27 mouse cellular contexts compared by ENCODE assay signal in genomic region chr1:180822276-180822675, GRCm38 (mm10). TPM values are rescaled to one million over a fixed set of nuclear protein-coding genes. Genes with fewer than 3 reads are reported as not detected.
DNase-seq lines count a peak whose midpoint lies in the region; ATAC-seq lines count a peak whose summit lies in the region.
"Had no signal": no experiment of that assay in that cellular context is flagged by ENCODE, and none has a peak within 500 bp of the region (broad histone marks: within the 10 kb centered on the region; RNA-seq: fewer than 3 reads in every experiment).

No protein-coding gene starts in this region.

- no peaks in the 10 kb centered on the region for H3K36me3 ChIP-seq in liver, embryonic 15.5 days (replicated peaks)
- H3K36me3 ChIP-seq: heart, embryonic 10.5 days; hindbrain, embryonic 15.5 days; intestine, embryonic 15.5 days; limb, embryonic 12.5 days; midbrain, embryonic 10.5 days had no signal

- no peaks in the 10 kb centered on the region for H3K27me3 ChIP-seq in liver, embryonic 15.5 days
- H3K27me3 ChIP-seq: forebrain, embryonic 13.5 days; hindbrain, embryonic 15.5 days; intestine, embryonic 15.5 days; limb, embryonic 12.5 days had no signal

- H3K27ac ChIP-seq in liver, embryonic 15.5 days (replicated peaks), result peak overlapping the region; percentile 91
- H3K27ac ChIP-seq: forebrain, embryonic 13.5 days; gastrocnemius, adult 2 months; heart, embryonic 10.5 days; hindbrain, embryonic 15.5 days; intestine, embryonic 15.5 days; layer of hippocampus, adult 2 months; limb, embryonic 12.5 days; midbrain, embryonic 10.5 days had no signal

- peak; percentile 58 to 67 for DNase-seq in spleen, postnatal 36 days (ENCODE audit: low spot score in 2 of 2)
- no peak for DNase-seq in spleen, adult 18-20 months
- DNase-seq in embryo, embryonic 10 days (ENCODE audit: low spot score), result no peak
- DNase-seq in lung, postnatal 25 days (ENCODE audit: low spot score), result no peak
- DNase-seq in T-cell, adult 2 months (ENCODE audit: low spot score), result no peak
- DNase-seq: adrenal gland, postnatal 36 days; cerebellum, adult 11-12 months; cerebellum, postnatal 14 days; embryo, embryonic 11 days; gastrocnemius, adult 2 months; kidney, adult 9 months; kidney, postnatal 25 days; layer of hippocampus, postnatal 36 days; lung, adult 2 months; lung, postnatal 36 days; thymus, adult 18-20 months; thymus, postnatal 36 days had no signal

- no peak overlapping the region for H3K4me3 ChIP-seq in liver, embryonic 15.5 days (replicated peaks)
- H3K4me3 ChIP-seq: forebrain, embryonic 13.5 days; gastrocnemius, adult 2 months; heart, embryonic 10.5 days; hindbrain, embryonic 15.5 days; intestine, embryonic 15.5 days; layer of hippocampus, adult 2 months; limb, embryonic 12.5 days; midbrain, embryonic 10.5 days had no signal

- no peak overlapping the region for H3K4me2 ChIP-seq in liver, embryonic 15.5 days
- H3K4me2 ChIP-seq: forebrain, embryonic 13.5 days; hindbrain, embryonic 15.5 days; intestine, embryonic 15.5 days; limb, embryonic 12.5 days had no signal

- ATAC-seq in liver, embryonic 15.5 days (ENCODE audit: insufficient read depth), result no peak
- ATAC-seq in monocyte, adult 5-6 weeks (replicated peaks; ENCODE audit: insufficient number of reproducible peaks, low FRiP score, low TSS enrichment, poor library complexity, severe bottlenecking), result peak; percentile 48; the same call in 1 of the 2 replicates
- ATAC-seq: forebrain, embryonic 13.5 days; intestine, embryonic 15.5 days; midbrain, embryonic 16.5 days had no signal

- H3K9ac ChIP-seq in liver, embryonic 15.5 days, result no peak overlapping the region
- H3K9ac ChIP-seq: forebrain, embryonic 13.5 days; hindbrain, embryonic 15.5 days; intestine, embryonic 15.5 days; limb, embryonic 12.5 days had no signal

- 58% methylated on average over 5 of the region's 5 CpGs for WGBS in liver, embryonic 15.5 days (ENCODE audit: insufficient replicate concordance)

- H3K9me3 ChIP-seq in liver, embryonic 15.5 days (replicated peaks), result 0 out of 2 replicates have a peak, but pooled peaks cover 2% of the 10 kb centered on the region
- H3K9me3 ChIP-seq: forebrain, embryonic 13.5 days; hindbrain, embryonic 15.5 days; intestine, embryonic 15.5 days; limb, embryonic 12.5 days; midbrain, embryonic 10.5 days had no signal

- H3K4me1 ChIP-seq in liver, embryonic 15.5 days (replicated peaks), result peaks cover 91% of the 10 kb centered on the region
- H3K4me1 ChIP-seq: forebrain, embryonic 13.5 days; hindbrain, embryonic 15.5 days; intestine, embryonic 15.5 days; limb, embryonic 12.5 days; midbrain, embryonic 10.5 days had no signal

RNA-seq across cellular contexts. Expression of gene H3f3a, which starts 8.5 kb away (rescaled TPM):
- polyA plus RNA-seq in liver, embryonic 15.5 days (2015; fragmentation: Nextera tagmentation; extraction: Ambion mirVana), result 2,115 and 2,296 TPM in 2 replicates
- total RNA-seq in monocyte, adult 5-6 weeks (2017), result 1,440 to 2,544 TPM (median 2,182 TPM) in 3 replicates

RNA-seq across cellular contexts. Expression of gene Sde2, which starts 28.7 kb away (rescaled TPM):
- polyA plus RNA-seq in liver, embryonic 15.5 days (2015; fragmentation: Nextera tagmentation; extraction: Ambion mirVana), result 21.8 and 22.4 TPM in 2 replicates
- 45.3 to 50.4 TPM (median 49.6 TPM) in 3 replicates for total RNA-seq in monocyte, adult 5-6 weeks (2017)

Comparison
In these comparisons a context has a peak if more than half of its experiments do, and no peak if none do; other contexts are left out.
1. DNase-seq: peak in spleen, postnatal 36 days (2 of 2); none in spleen, adult 18-20 months (0 of 2), embryo, embryonic 10 days (single experiment), lung, postnatal 25 days (single experiment) and T-cell, adult 2 months (single experiment).